In the genomic region with DNA sequence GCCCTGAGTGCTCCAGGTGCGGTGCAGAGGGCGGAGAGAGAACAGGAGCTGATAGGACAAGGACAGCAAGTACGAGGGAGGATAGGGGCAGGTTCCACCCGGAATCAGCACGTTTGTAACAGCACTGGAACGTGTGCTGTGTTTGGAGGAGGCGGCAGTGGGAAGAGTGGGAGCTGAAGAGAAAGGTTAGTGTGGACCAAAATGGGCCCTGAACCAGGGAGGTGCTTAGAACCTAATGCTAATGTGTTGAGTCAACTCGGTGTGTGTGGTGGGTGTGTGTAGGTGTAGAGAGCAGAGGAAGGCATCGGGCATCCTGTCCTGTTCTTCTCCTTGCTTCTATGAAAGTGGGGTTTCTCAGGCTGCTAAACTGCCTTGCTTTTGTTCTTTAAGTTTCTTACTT, we compare ENCODE assay signal across 22 mouse cellular contexts. TPM values are rescaled to one million over a fixed set of nuclear protein-coding genes. Genes with fewer than 3 reads are reported as not detected.
DNase-seq lines count a peak whose midpoint lies in the region; ATAC-seq lines count a peak whose summit lies in the region.
"Had no signal": no experiment of that assay in that cellular context is flagged by ENCODE, and none has a peak within 500 bp of the region (broad histone marks: within the 10 kb centered on the region; RNA-seq: fewer than 3 reads in every experiment).

No protein-coding gene starts in this region.

- no peak overlapping the region for H3K4me2 ChIP-seq in forebrain, embryonic 13.5 days
- H3K4me2 ChIP-seq in forebrain, embryonic 15.5 days (replicated peaks): no peak overlapping the region
- H3K4me2 ChIP-seq in hindbrain, embryonic 13.5 days: no peak overlapping the region
- no peak overlapping the region for H3K4me2 ChIP-seq in hindbrain, embryonic 14.5 days (replicated peaks)
- no peak overlapping the region for H3K4me2 ChIP-seq in lung, embryonic 16.5 days (ENCODE audit: low read depth, low read length)
- H3K4me2 ChIP-seq: limb, embryonic 13.5 days; liver, embryonic 13.5 days; neural tube, embryonic 12.5 days had no signal

- ATAC-seq in forebrain, embryonic 13.5 days: no peak
- no peak for ATAC-seq in forebrain, embryonic 15.5 days (replicated peaks)
- no peak for ATAC-seq in hindbrain, embryonic 13.5 days (ENCODE audit: low FRiP score)
- ATAC-seq in hindbrain, embryonic 14.5 days (ENCODE audit: low FRiP score): no peak
- ATAC-seq in lung, embryonic 16.5 days (ENCODE audit: low read depth): no peak
- ATAC-seq: activated CD4-positive, CD25-positive, alpha-beta regulatory T cell, adult 4 months; hindbrain, embryonic 16.5 days had no signal

- no peak overlapping the region for H3K27ac ChIP-seq in forebrain, embryonic 13.5 days
- H3K27ac ChIP-seq in forebrain, embryonic 15.5 days (replicated peaks): no peak overlapping the region
- peak overlapping the region; percentile 37; the same call in 1 of the 2 replicates for H3K27ac ChIP-seq in hindbrain, embryonic 13.5 days
- no peak overlapping the region for H3K27ac ChIP-seq in hindbrain, embryonic 14.5 days
- H3K27ac ChIP-seq in lung, embryonic 16.5 days (ENCODE audit: low read length): no peak overlapping the region
- H3K27ac ChIP-seq: heart, adult 2 months; kidney, postnatal 0 days; limb, embryonic 13.5 days; liver, embryonic 13.5 days; neural tube, embryonic 12.5 days had no signal

- H3K9ac ChIP-seq in forebrain, embryonic 13.5 days: 0 out of 2 replicates have a peak overlapping the region, but pooled peaks have one; percentile 12
- no peak overlapping the region for H3K9ac ChIP-seq in forebrain, embryonic 15.5 days (replicated peaks)
- H3K9ac ChIP-seq in hindbrain, embryonic 13.5 days: no peak overlapping the region
- H3K9ac ChIP-seq in hindbrain, embryonic 14.5 days: no peak overlapping the region
- 0 out of 2 replicates have a peak overlapping the region, but pooled peaks have one; percentile 9 for H3K9ac ChIP-seq in lung, embryonic 16.5 days (ENCODE audit: low read length)
- H3K9ac ChIP-seq: limb, embryonic 13.5 days; neural tube, embryonic 12.5 days had no signal

- H3K9me3 ChIP-seq in forebrain, embryonic 13.5 days (replicated peaks): no peaks in the 10 kb centered on the region
- H3K9me3 ChIP-seq in forebrain, embryonic 15.5 days: no peaks in the 10 kb centered on the region
- no peaks in the 10 kb centered on the region for H3K9me3 ChIP-seq in hindbrain, embryonic 13.5 days
- no peaks in the 10 kb centered on the region for H3K9me3 ChIP-seq in hindbrain, embryonic 14.5 days (ENCODE audit: control insufficient read depth, low read length)
- H3K9me3 ChIP-seq in lung, embryonic 16.5 days (ENCODE audit: control insufficient read depth, low read length): no peaks in the 10 kb centered on the region
- H3K9me3 ChIP-seq: G1E; limb, embryonic 13.5 days; liver, embryonic 13.5 days; neural tube, embryonic 12.5 days had no signal

- WGBS in forebrain, embryonic 13.5 days: 88% methylated on average over 9 of the region's 9 CpGs
- WGBS in forebrain, embryonic 15.5 days: 87% methylated on average over 9 of the region's 9 CpGs
- WGBS in hindbrain, embryonic 13.5 days: 88% methylated on average over 9 of the region's 9 CpGs
- 91% methylated on average over 9 of the region's 9 CpGs for WGBS in hindbrain, embryonic 14.5 days
- 62% methylated on average over 9 of the region's 9 CpGs for WGBS in lung, embryonic 16.5 days

- no peak for DNase-seq in hindbrain, embryonic 14.5 days (ENCODE audit: low spot score)
- DNase-seq in lung, adult 18-20 months: no peak
- DNase-seq in brain, adult 2 months (ENCODE audit: low read depth, low spot score): peak; percentile 70
- DNase-seq: adrenal gland, postnatal 10 days; cerebellum, postnatal 10 days; gastrocnemius, postnatal 14 days; heart, adult 2 months; heart, postnatal 14 days; kidney, adult 18-20 months; liver, embryonic 13.5 days; lung, postnatal 14 days; thymus, postnatal 14 days had no signal

- peaks cover 32% of the 10 kb centered on the region for H3K36me3 ChIP-seq in forebrain, embryonic 13.5 days (ENCODE audit: poor library complexity, severe bottlenecking)
- peaks cover 4% of the 10 kb centered on the region; the same call in 1 of the 2 replicates for H3K36me3 ChIP-seq in forebrain, embryonic 15.5 days
- H3K36me3 ChIP-seq in hindbrain, embryonic 13.5 days: peaks cover 24% of the 10 kb centered on the region
- H3K36me3 ChIP-seq in hindbrain, embryonic 14.5 days (replicated peaks; ENCODE audit: control insufficient read depth, insufficient read depth): peaks cover 16% of the 10 kb centered on the region
- peaks cover 5% of the 10 kb centered on the region; the same call in 1 of the 2 replicates for H3K36me3 ChIP-seq in lung, embryonic 16.5 days (ENCODE audit: control insufficient read depth, insufficient read depth, low read length)
- H3K36me3 ChIP-seq: liver, embryonic 13.5 days had no signal

- H3K4me3 ChIP-seq in forebrain, embryonic 13.5 days: no peak overlapping the region
- no peak overlapping the region for H3K4me3 ChIP-seq in forebrain, embryonic 15.5 days
- H3K4me3 ChIP-seq in hindbrain, embryonic 13.5 days: no peak overlapping the region
- no peak overlapping the region for H3K4me3 ChIP-seq in hindbrain, embryonic 14.5 days (replicated peaks; ENCODE audit: low read length)
- H3K4me3 ChIP-seq in lung, embryonic 16.5 days (ENCODE audit: low read length): no peak overlapping the region
- H3K4me3 ChIP-seq: heart, adult 2 months; limb, embryonic 13.5 days; liver, embryonic 13.5 days; neural tube, embryonic 12.5 days had no signal

- no peaks in the 10 kb centered on the region for H3K27me3 ChIP-seq in forebrain, embryonic 13.5 days
- H3K27me3 ChIP-seq in forebrain, embryonic 15.5 days: no peaks in the 10 kb centered on the region
- H3K27me3 ChIP-seq in hindbrain, embryonic 13.5 days: no peaks in the 10 kb centered on the region
- no peaks in the 10 kb centered on the region for H3K27me3 ChIP-seq in hindbrain, embryonic 14.5 days (ENCODE audit: control insufficient read depth, insufficient read depth, low read length)
- H3K27me3 ChIP-seq in lung, embryonic 16.5 days (ENCODE audit: control insufficient read depth, insufficient read depth, low read depth, low read length): no peaks in the 10 kb centered on the region
- H3K27me3 ChIP-seq: limb, embryonic 13.5 days; liver, embryonic 13.5 days; neural tube, embryonic 12.5 days had no signal

- H3K4me1 ChIP-seq in forebrain, embryonic 13.5 days: peaks cover 45% of the 10 kb centered on the region
- H3K4me1 ChIP-seq in forebrain, embryonic 15.5 days: peaks cover 43% of the 10 kb centered on the region
- peaks cover 65% of the 10 kb centered on the region for H3K4me1 ChIP-seq in hindbrain, embryonic 13.5 days (replicated peaks)
- peaks cover 22% of the 10 kb centered on the region for H3K4me1 ChIP-seq in hindbrain, embryonic 14.5 days (replicated peaks; ENCODE audit: control insufficient read depth, insufficient read depth, low read length)
- peaks cover 18% of the 10 kb centered on the region for H3K4me1 ChIP-seq in lung, embryonic 16.5 days (replicated peaks; ENCODE audit: control insufficient read depth, insufficient read depth, low read length)

RNA-seq across cellular contexts. Expression of a gene that starts 34.0 kb away (rescaled TPM):
- 28.1 and 28.4 TPM in 2 replicates for polyA plus RNA-seq in forebrain, embryonic 13.5 days (2015; fragmentation: Nextera tagmentation; extraction: Ambion mirVana)
- 32.2 and 34.2 TPM in 2 replicates for polyA plus RNA-seq in forebrain, embryonic 15.5 days (2015; fragmentation: Nextera tagmentation; extraction: Ambion mirVana)
- 39.1 and 53.3 TPM in 2 replicates for polyA plus RNA-seq in hindbrain, embryonic 13.5 days (2015; fragmentation: Nextera tagmentation; extraction: Ambion mirVana)
- 41.4 and 47.1 TPM in 2 replicates for polyA plus RNA-seq in hindbrain, embryonic 14.5 days (2014; fragmentation: Nextera tagmentation; extraction: Ambion mirVana)
- polyA plus RNA-seq in lung, embryonic 16.5 days (2015; fragmentation: Nextera tagmentation; extraction: Ambion mirVana): 371 and 400 TPM in 2 replicates
- polyA plus RNA-seq: activated CD4-positive, CD25-positive, alpha-beta regulatory T cell, adult 4 months had no signal

Comparison
In these comparisons a context has a peak if more than half of its experiments do, and no peak if none do; other contexts are left out.
1. H3K9ac ChIP-seq: peak in forebrain, embryonic 13.5 days (single experiment) and lung, embryonic 16.5 days (single experiment); none in forebrain, embryonic 15.5 days (single experiment), hindbrain, embryonic 13.5 days (single experiment) and hindbrain, embryonic 14.5 days (single experiment).